Mouse (Mus musculus) kidney, adult 8-10 months (tissue): Measurements from ENCODE around the gene Ccdc57.

Experiments
- DNase-seq, 2 experiments: peaks; one replicate each; pipeline ENCODE4 v3.0.0; 2022

Gene Ccdc57

GRCm38 (mm10) chr11:120932564-120933398 lies at the start of gene Ccdc57:
Ccdc57 (minus strand) TSS chr11:120932872.
- DNase-seq = peak; percentile 86 to 92

GRCm38 (mm10) chr11:120982459-120982858 lies 49.8 kb upstream of the Ccdc57 start:
- DNase-seq = no peak

GRCm38 (mm10) chr11:120981661-120982060 lies 49.0 kb upstream of the Ccdc57 start:
- DNase-seq = no peak

- peak; percentile 36 to 49 for DNase-seq
Measured at GRCm38 (mm10) chr11:120980427-120981035, 47.9 kb upstream of the Ccdc57 start.

GRCm38 (mm10) chr11:120979711-120980426 lies 47.2 kb upstream of the Ccdc57 start:
- DNase-seq = no peak

GRCm38 (mm10) chr11:120973318-120973717 lies 40.6 kb upstream of the Ccdc57 start:
- DNase-seq = no peak

GRCm38 (mm10) chr11:120971237-120971636 lies 38.6 kb upstream of the Ccdc57 start:
- no peak for DNase-seq

- no peak for DNase-seq
Measured at GRCm38 (mm10) chr11:120969742-120970141, 37.1 kb upstream of the Ccdc57 start.

GRCm38 (mm10) chr11:120965587-120965986 lies 32.9 kb upstream of the Ccdc57 start:
- DNase-seq = no peak

- no peak for DNase-seq
Measured at GRCm38 (mm10) chr11:120964195-120965157, 31.8 kb upstream of the Ccdc57 start.

GRCm38 (mm10) chr11:120962909-120963308 lies 30.2 kb upstream of the Ccdc57 start:
- DNase-seq = no peak

GRCm38 (mm10) chr11:120962050-120962771 lies 29.5 kb upstream of the Ccdc57 start:
- no peak for DNase-seq

- no peak for DNase-seq
Measured at GRCm38 (mm10) chr11:120961594-120961993, 28.9 kb upstream of the Ccdc57 start.

GRCm38 (mm10) chr11:120960248-120960647 lies 27.6 kb upstream of the Ccdc57 start:
- DNase-seq = no peak

- no peak for DNase-seq
Measured at GRCm38 (mm10) chr11:120959564-120959963, 26.9 kb upstream of the Ccdc57 start.

- DNase-seq = no peak
Measured at GRCm38 (mm10) chr11:120959066-120959465, 26.4 kb upstream of the Ccdc57 start.

GRCm38 (mm10) chr11:120957731-120958257 lies 25.1 kb upstream of the Ccdc57 start:
- no peak for DNase-seq

- DNase-seq = no peak
Measured at GRCm38 (mm10) chr11:120957052-120957451, 24.4 kb upstream of the Ccdc57 start.

GRCm38 (mm10) chr11:120955701-120956100 lies 23.0 kb upstream of the Ccdc57 start:
- no peak for DNase-seq

GRCm38 (mm10) chr11:120954936-120955335 lies 22.3 kb upstream of the Ccdc57 start:
- DNase-seq = peak in 1 of 2 experiments; percentile 17
